Mouse (Mus musculus): ENCODE results near the gene Pced1b. TPM values are rescaled to one million over a fixed set of nuclear protein-coding genes. Genes with fewer than 3 reads are reported as not detected.
A peak's percentile ranks its signal among the peaks of the same experiment; 100 is the strongest.

Pced1b gene
- polyA plus RNA-seq, 1 experiment from 2014 or later = 3.6 TPM

GRCm38 (mm10) chr15:97235183-97235582, 11.7 kb upstream of the Pced1b start:
- no peaks in the 10 kb centered on the region for H3K4me1 ChIP-seq
- 34% methylated on average over 7 of the region's 7 CpGs for WGBS
- H3K4me2 ChIP-seq (replicated peaks) = no peak overlapping the region
- no peak overlapping the region for H3K9ac ChIP-seq
- H3K27me3 ChIP-seq (replicated peaks) = no peaks in the 10 kb centered on the region
- no peak overlapping the region for H3K27ac ChIP-seq
- ATAC-seq (ENCODE audit: low FRiP score, low read depth) = no peak
- no peak overlapping the region for H3K4me3 ChIP-seq
- peaks cover 7% of the 10 kb centered on the region; the same call in 1 of the 2 replicates for H3K9me3 ChIP-seq
- no peaks in the 10 kb centered on the region for H3K36me3 ChIP-seq

GRCm38 (mm10) chr15:97236943-97237342, 10.0 kb upstream of the Pced1b start:
- Histone ChIP-seq H3K4me2 (replicated peaks) (no peak overlapping the region), H3K9ac (no peak overlapping the region), H3K36me3 (no peaks in the 10 kb centered on the region), H3K27ac (no peak overlapping the region), H3K27me3 (replicated peaks) (no peaks in the 10 kb centered on the region), H3K9me3 (no peaks in the 10 kb centered on the region), H3K4me1 (no peaks in the 10 kb centered on the region), H3K4me3 (no peak overlapping the region)
- 51% methylated on average over 9 of the region's 9 CpGs for WGBS
- no peak for ATAC-seq (ENCODE audit: low FRiP score, low read depth)

- Histone ChIP-seq H3K27me3 (replicated peaks) (peaks cover 11% of the 10 kb centered on the region; the same call in 1 of the 2 replicates), H3K4me3 (no peak overlapping the region), H3K36me3 (no peaks in the 10 kb centered on the region), H3K27ac (no peak overlapping the region), H3K9me3 (no peaks in the 10 kb centered on the region), H3K9ac (no peak overlapping the region), H3K4me2 (replicated peaks) (no peak overlapping the region), H3K4me1 (peaks cover 7% of the 10 kb centered on the region; the same call in 1 of the 2 replicates)
- ATAC-seq (ENCODE audit: low FRiP score, low read depth) = no peak
- WGBS = 86% methylated on average over 18 of the region's 18 CpGs
These were observed 1.5 kb upstream of the Pced1b start for GRCm38 (mm10) chr15:97245392-97245791.

- H3K27ac ChIP-seq = no peak overlapping the region
- H3K4me3 ChIP-seq = peak overlapping the region; percentile 3; the same call in 1 of the 2 replicates
- H3K4me1 ChIP-seq = peaks cover 7% of the 10 kb centered on the region; the same call in 1 of the 2 replicates
- H3K36me3 ChIP-seq = no peaks in the 10 kb centered on the region
- 30% methylated on average over 14 of the region's 14 CpGs for WGBS
- no peak overlapping the region for H3K9ac ChIP-seq
- H3K27me3 ChIP-seq (replicated peaks) = peaks cover 11% of the 10 kb centered on the region; the same call in 1 of the 2 replicates
- no peak for ATAC-seq (ENCODE audit: low FRiP score, low read depth)
- H3K4me2 ChIP-seq (replicated peaks) = peak overlapping the region; percentile 73
- H3K9me3 ChIP-seq = no peaks in the 10 kb centered on the region
These were observed 651 bp upstream of the Pced1b start for GRCm38 (mm10) chr15:97246256-97246655.

- H3K27ac ChIP-seq = peak overlapping the region; percentile 34; the same call in 1 of the 2 replicates
- H3K4me2 ChIP-seq (replicated peaks) = peak overlapping the region; percentile 73
- H3K4me3 ChIP-seq = peak overlapping the region; percentile 85
- H3K4me1 ChIP-seq = peaks cover 7% of the 10 kb centered on the region; the same call in 1 of the 2 replicates
- peaks cover 11% of the 10 kb centered on the region; the same call in 1 of the 2 replicates for H3K27me3 ChIP-seq (replicated peaks)
- H3K9ac ChIP-seq = peak overlapping the region; percentile 79
- ATAC-seq (ENCODE audit: low FRiP score, low read depth) = peak; percentile 61
- no peaks in the 10 kb centered on the region for H3K36me3 ChIP-seq
- 1% methylated on average over 14 of the region's 14 CpGs for WGBS
- no peaks in the 10 kb centered on the region for H3K9me3 ChIP-seq
These were observed 869 bp downstream of the Pced1b start for GRCm38 (mm10) chr15:97247791-97248161.

GRCm38 (mm10) chr15:97248296-97248695, 1.4 kb downstream of the Pced1b start:
- H3K36me3 ChIP-seq = no peaks in the 10 kb centered on the region
- H3K4me1 ChIP-seq = peaks cover 7% of the 10 kb centered on the region; the same call in 1 of the 2 replicates
- 62% methylated on average over 8 of the region's 8 CpGs for WGBS
- H3K4me2 ChIP-seq (replicated peaks) = peak overlapping the region; percentile 73
- no peak for ATAC-seq (ENCODE audit: low FRiP score, low read depth)
- H3K9me3 ChIP-seq = no peaks in the 10 kb centered on the region
- H3K4me3 ChIP-seq = no peak overlapping the region
- peak overlapping the region; percentile 79; the same call in 1 of the 2 replicates for H3K9ac ChIP-seq
- no peak overlapping the region for H3K27ac ChIP-seq
- H3K27me3 ChIP-seq (replicated peaks) = peaks cover 11% of the 10 kb centered on the region; the same call in 1 of the 2 replicates

- no peak overlapping the region for H3K27ac ChIP-seq
- H3K4me3 ChIP-seq = no peak overlapping the region
- 95% methylated on average over 10 of the region's 10 CpGs for WGBS
These were observed 2.4 kb downstream of the Pced1b start for GRCm38 (mm10) chr15:97249322-97249721.

GRCm38 (mm10) chr15:97252493-97253034, 5.7 kb downstream of the Pced1b start:
- Histone ChIP-seq H3K4me1 (peaks cover 7% of the 10 kb centered on the region; the same call in 1 of the 2 replicates), H3K4me3 (no peak overlapping the region), H3K9ac (no peak overlapping the region), H3K4me2 (replicated peaks) (no peak overlapping the region), H3K36me3 (no peaks in the 10 kb centered on the region), H3K27ac (no peak overlapping the region), H3K27me3 (replicated peaks) (no peaks in the 10 kb centered on the region), H3K9me3 (no peaks in the 10 kb centered on the region)
- no peak for ATAC-seq (ENCODE audit: low FRiP score, low read depth)
- WGBS = 81% methylated on average over 8 of the region's 8 CpGs

More at GRCm38 (mm10) chr15:97249322-97249721, 2.4 kb downstream of the Pced1b start:
- Histone ChIP-seq H3K4me2 (replicated peaks) (no peak overlapping the region), H3K27me3 (replicated peaks) (peaks cover 11% of the 10 kb centered on the region; the same call in 1 of the 2 replicates), H3K9me3 (no peaks in the 10 kb centered on the region), H3K36me3 (no peaks in the 10 kb centered on the region), H3K9ac (no peak overlapping the region), H3K4me1 (peaks cover 7% of the 10 kb centered on the region; the same call in 1 of the 2 replicates)
- no peak for ATAC-seq (ENCODE audit: low FRiP score, low read depth)

- Histone ChIP-seq H3K4me3 (no peak overlapping the region), H3K27ac (no peak overlapping the region), H3K4me2 (replicated peaks) (no peak overlapping the region), H3K4me1 (no peaks in the 10 kb centered on the region), H3K9ac (no peak overlapping the region), H3K9me3 (no peaks in the 10 kb centered on the region), H3K27me3 (replicated peaks) (no peaks in the 10 kb centered on the region), H3K36me3 (no peaks in the 10 kb centered on the region)
- 90% methylated on average over 4 of the region's 4 CpGs for WGBS
- no peak for ATAC-seq (ENCODE audit: low FRiP score, low read depth)
These were observed 7.5 kb downstream of the Pced1b start for GRCm38 (mm10) chr15:97254375-97254774.

- Histone ChIP-seq H3K9ac (no peak overlapping the region), H3K36me3 (no peaks in the 10 kb centered on the region), H3K4me1 (no peaks in the 10 kb centered on the region), H3K4me2 (replicated peaks) (no peak overlapping the region), H3K27ac (no peak overlapping the region), H3K27me3 (replicated peaks) (no peaks in the 10 kb centered on the region), H3K9me3 (no peaks in the 10 kb centered on the region), H3K4me3 (no peak overlapping the region)
- 88% methylated on average over 3 of the region's 3 CpGs for WGBS
- ATAC-seq (ENCODE audit: low FRiP score, low read depth) = no peak
These were observed 8.9 kb downstream of the Pced1b start for GRCm38 (mm10) chr15:97255800-97256199.

GRCm38 (mm10) chr15:97256411-97256810, 9.5 kb downstream of the Pced1b start:
- no peaks in the 10 kb centered on the region for H3K36me3 ChIP-seq
- WGBS = 90% methylated on average over 11 of the region's 11 CpGs
- H3K9ac ChIP-seq = no peak overlapping the region
- no peaks in the 10 kb centered on the region for H3K4me1 ChIP-seq
- no peaks in the 10 kb centered on the region for H3K27me3 ChIP-seq (replicated peaks)
- H3K4me3 ChIP-seq = no peak overlapping the region
- H3K27ac ChIP-seq = no peak overlapping the region
- ATAC-seq (ENCODE audit: low FRiP score, low read depth) = no peak
- no peaks in the 10 kb centered on the region for H3K9me3 ChIP-seq
- no peak overlapping the region for H3K4me2 ChIP-seq (replicated peaks)

- Histone ChIP-seq H3K4me2 (replicated peaks) (no peak overlapping the region), H3K36me3 (no peaks in the 10 kb centered on the region), H3K4me3 (no peak overlapping the region), H3K9me3 (no peaks in the 10 kb centered on the region), H3K9ac (no peak overlapping the region), H3K27me3 (replicated peaks) (no peaks in the 10 kb centered on the region), H3K27ac (no peak overlapping the region), H3K4me1 (no peaks in the 10 kb centered on the region)
- ATAC-seq (ENCODE audit: low FRiP score, low read depth) = no peak
- WGBS = 87% methylated on average over 8 of the region's 8 CpGs
These were observed 10.4 kb downstream of the Pced1b start for GRCm38 (mm10) chr15:97257206-97257775.

Measured in neural tube, embryonic 12.5 days (tissue).